Mouse (Mus musculus) lung, postnatal 0 days (tissue): ENCODE results near the gene Bphl. TPM values are rescaled to one million over a fixed set of nuclear protein-coding genes. Genes with fewer than 3 reads are reported as not detected.

ENCODE experiments used
- ATAC-seq: fragments of 200-750 bp; cut with Nextera tagmentation; 2 replicates; pipeline ENCODE4 v1.8.0; 2017; ENCODE audit warnings: moderate library complexity
- DNase-seq: peaks from one replicate; pipeline ENCODE4 v3.0.0-alpha.2; 2016; ENCODE audit warnings: low spot score
- H3K27ac ChIP-seq: fragments of 300-500 bp; sonication (generic); 2 replicates; pipeline ENCODE4 v1.5.1; 2014; ENCODE audit warnings: antibody characterized with exemption, mild to moderate bottlenecking, low read length, mixed read lengths
- H3K27me3 ChIP-seq: fragments of 300-500 bp; sonication (generic); replicated peaks from 2 replicates; pipeline ENCODE4 v1.6.1; 2014; ENCODE audit warnings: low read length, mixed read lengths; ENCODE audit not compliant: insufficient read depth
- H3K36me3 ChIP-seq: fragments of 300-500 bp; sonication (generic); 2 replicates; pipeline ENCODE4 v1.6.1; 2014; ENCODE audit warnings: low read length, mixed read lengths; ENCODE audit not compliant: insufficient read depth
- H3K4me1 ChIP-seq: fragments of 300-500 bp; sonication (generic); 2 replicates; pipeline ENCODE4 v1.6.1; 2014; ENCODE audit warnings: antibody characterized with exemption, low read depth, low read length, mixed read lengths; ENCODE audit not compliant: insufficient read depth
- H3K4me2 ChIP-seq: fragments of 300-500 bp; sonication (generic); replicated peaks from 2 replicates; pipeline ENCODE4 v1.6.1; 2014; ENCODE audit warnings: low read depth, mild to moderate bottlenecking, low read length, moderate library complexity, mixed read lengths
- H3K4me3 ChIP-seq: fragments of 300-500 bp; sonication (generic); 2 replicates; pipeline ENCODE4 v1.5.1; 2014; ENCODE audit warnings: low read depth, low read length
- H3K9ac ChIP-seq: fragments of 300-500 bp; sonication (generic); replicated peaks from 2 replicates; pipeline ENCODE4 v1.6.1; 2014; ENCODE audit warnings: low read depth, mild to moderate bottlenecking
- H3K9me3 ChIP-seq: fragments of 300-500 bp; sonication (generic); 2 replicates; pipeline ENCODE4 v1.6.1; 2016; ENCODE audit warnings: low read length, mixed read lengths
- CTCF ChIP-seq: IDR thresholded peaks from 2 replicates; pipeline ENCODE4 v1.5.1; 2016; ENCODE audit warnings: antibody characterized with exemption, mild to moderate bottlenecking
- EP300 ChIP-seq: IDR thresholded peaks from 2 replicates; pipeline ENCODE4 v1.6.1; 2016; ENCODE audit warnings: antibody characterized with exemption, mild to moderate bottlenecking, control low read depth
- WGBS: fragments of 180-500 bp; shearing (Covaris S2); extraction: QIAGEN DNeasy Blood & Tissue Kit; methylation state at CpG from one replicate; pipeline ENCODE4 v1.1.7; 2014; 5-methylcytosine and 5-hydroxymethylcytosine counted together
- polyA plus RNA-seq: library from polyadenylated mRNA; unstranded; fragments of >200 nt; fragmentation: Nextera tagmentation; extraction: Ambion mirVana; gene quantifications from 2 replicates; pipeline ENCODE4 v1.2.1, GENCODE M21; 2015

Bphl gene
- polyA plus RNA-seq, 1 experiment from 2014 or later = 55.3 TPM

GRCm38 (mm10) chr13:34038056-34038432 lies 647 bp downstream of the Bphl start:
- Histone ChIP-seq H3K27me3 (no peaks in the 10 kb centered on the region), H3K9ac (peak overlapping the region; percentile 89), H3K4me3 (peak overlapping the region; percentile 74), H3K4me1 (peaks cover 5% of the 10 kb centered on the region; the same call in 1 of the 2 replicates), H3K9me3 (no peaks in the 10 kb centered on the region), H3K27ac (peak overlapping the region; percentile 85), H3K4me2 (peak overlapping the region; percentile 90), H3K36me3 (peaks cover 7% of the 10 kb centered on the region; the same call in 1 of the 2 replicates)
- TF ChIP-seq CTCF (no peak), EP300 (no peak)
- DNase-seq (no peak), ATAC-seq (no peak; the same call in 1 of the 2 replicates)
- WGBS = 27% methylated on average over 5 of the region's 5 CpGs

- Histone ChIP-seq H3K9ac (no peak overlapping the region), H3K27ac (no peak overlapping the region), H3K9me3 (no peaks in the 10 kb centered on the region), H3K36me3 (peaks cover 2% of the 10 kb centered on the region; the same call in 1 of the 2 replicates), H3K4me2 (peak overlapping the region; percentile 90; the same call in 1 of the 2 replicates), H3K27me3 (no peaks in the 10 kb centered on the region), H3K4me3 (no peak overlapping the region), H3K4me1 (peaks cover 5% of the 10 kb centered on the region; the same call in 1 of the 2 replicates)
- DNase-seq (no peak), ATAC-seq (no peak)
- no peak for TF ChIP-seq CTCF
- TF ChIP-seq EP300 = no peak
- 44% methylated on average over 8 of the region's 8 CpGs for WGBS
Measured at GRCm38 (mm10) chr13:34038901-34039341, 1.5 kb downstream of the Bphl start.

GRCm38 (mm10) chr13:34040091-34040490 lies 2.7 kb downstream of the Bphl start:
- H3K9ac ChIP-seq = no peak overlapping the region
- TF ChIP-seq EP300 (no peak), CTCF (no peak)
- DNase-seq (no peak), ATAC-seq (no peak)
- no peaks in the 10 kb centered on the region for H3K9me3 ChIP-seq
- H3K4me3 ChIP-seq = no peak overlapping the region
- H3K27me3 ChIP-seq = no peaks in the 10 kb centered on the region
- H3K4me2 ChIP-seq = no peak overlapping the region
- H3K27ac ChIP-seq = no peak overlapping the region
- H3K4me1 ChIP-seq = peaks cover 5% of the 10 kb centered on the region; the same call in 1 of the 2 replicates
- H3K36me3 ChIP-seq = no peaks in the 10 kb centered on the region
- 88% methylated on average over 3 of the region's 3 CpGs for WGBS

- 67% methylated on average over 7 of the region's 7 CpGs for WGBS
- Histone ChIP-seq H3K4me3 (no peak overlapping the region), H3K36me3 (no peaks in the 10 kb centered on the region; the same call in 1 of the 2 replicates), H3K9ac (no peak overlapping the region), H3K4me2 (no peak overlapping the region), H3K9me3 (no peaks in the 10 kb centered on the region), H3K4me1 (peaks cover under 1% of the 10 kb centered on the region; the same call in 1 of the 2 replicates), H3K27me3 (no peaks in the 10 kb centered on the region), H3K27ac (no peak overlapping the region)
- DNase-seq = no peak
- no peak for ATAC-seq
- TF ChIP-seq EP300 = no peak
- TF ChIP-seq CTCF = no peak
Measured at GRCm38 (mm10) chr13:34043716-34044393, 6.5 kb downstream of the Bphl start.

- no peak overlapping the region for H3K4me3 ChIP-seq
- H3K36me3 ChIP-seq = no peaks in the 10 kb centered on the region; the same call in 1 of the 2 replicates
- no peak overlapping the region for H3K27ac ChIP-seq
- 40% methylated on average over 5 of the region's 5 CpGs for WGBS
- H3K27me3 ChIP-seq = no peaks in the 10 kb centered on the region
- ATAC-seq = no peak
- TF ChIP-seq CTCF (no peak), EP300 (no peak)
- no peaks in the 10 kb centered on the region for H3K4me1 ChIP-seq
- no peaks in the 10 kb centered on the region for H3K9me3 ChIP-seq
- no peak overlapping the region for H3K9ac ChIP-seq
- DNase-seq = no peak
- H3K4me2 ChIP-seq = no peak overlapping the region
Measured at GRCm38 (mm10) chr13:34045511-34046249, 8.3 kb downstream of the Bphl start.

GRCm38 (mm10) chr13:34046421-34047012 lies 9.1 kb downstream of the Bphl start:
- Histone ChIP-seq H3K4me3 (no peak overlapping the region), H3K9ac (no peak overlapping the region), H3K9me3 (no peaks in the 10 kb centered on the region), H3K27ac (no peak overlapping the region), H3K4me1 (no peaks in the 10 kb centered on the region), H3K36me3 (no peaks in the 10 kb centered on the region; the same call in 1 of the 2 replicates), H3K27me3 (no peaks in the 10 kb centered on the region), H3K4me2 (no peak overlapping the region)
- DNase-seq = peak; percentile 91
- WGBS = 39% methylated on average over 11 of the region's 11 CpGs
- TF ChIP-seq EP300 (no peak), CTCF (peak; percentile 92)
- ATAC-seq = peak; percentile 90
